Mouse (Mus musculus) right cerebral cortex, postnatal 10 days (tissue): Measurements from ENCODE around the gene Isl2.

Experiments
- DNase-seq, 2 experiments: peaks; one replicate each; pipeline ENCODE4 v3.0.0; 2021; ENCODE audit warnings: low spot score in 2 of 2

Isl2 gene

DNA sequence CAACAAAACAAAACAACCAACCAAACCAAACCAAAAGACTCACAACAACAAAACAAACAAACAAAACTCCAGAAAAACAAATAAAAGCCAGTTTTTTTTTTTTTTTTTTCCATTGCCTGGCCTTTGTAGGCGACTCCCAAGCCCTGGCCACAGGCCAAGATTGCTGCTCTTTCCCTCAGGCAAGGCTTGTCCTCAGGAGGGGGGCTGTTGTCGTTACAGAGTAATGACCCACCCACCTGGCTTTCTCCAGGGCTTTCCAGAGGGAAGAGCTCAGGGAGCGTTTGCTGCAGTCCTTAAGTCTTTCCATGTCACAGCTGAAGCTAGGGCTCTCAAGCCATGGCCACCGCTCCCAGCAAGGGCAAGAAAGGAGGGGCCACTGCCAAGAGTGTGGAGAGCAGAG lies at the start of gene Isl2:
Gene Isl2 (plus strand): TSS at position 296 of the 400 bp plus-strand sequence.
- no peak for DNase-seq

DNA sequence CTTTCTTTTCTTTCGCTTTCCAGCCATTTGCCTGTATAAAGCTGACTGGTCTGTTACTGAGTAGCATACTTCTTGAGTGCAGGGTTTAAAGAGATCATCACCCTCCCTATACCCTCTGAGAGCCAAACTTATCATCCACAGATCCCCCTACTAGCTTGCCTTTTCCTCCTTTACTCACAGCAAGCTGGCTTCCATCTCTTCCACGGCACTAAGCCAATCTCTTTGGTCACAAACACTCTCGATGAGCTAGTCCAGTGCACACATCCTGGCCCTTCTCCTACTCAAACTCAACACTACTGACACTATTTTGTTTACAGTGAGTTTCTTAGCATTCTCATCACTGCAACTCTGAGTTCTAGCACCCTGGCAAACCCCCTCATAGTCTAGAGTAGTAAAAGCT lies 30.6 kb upstream of the Isl2 start:
- DNase-seq, result no peak

DNA sequence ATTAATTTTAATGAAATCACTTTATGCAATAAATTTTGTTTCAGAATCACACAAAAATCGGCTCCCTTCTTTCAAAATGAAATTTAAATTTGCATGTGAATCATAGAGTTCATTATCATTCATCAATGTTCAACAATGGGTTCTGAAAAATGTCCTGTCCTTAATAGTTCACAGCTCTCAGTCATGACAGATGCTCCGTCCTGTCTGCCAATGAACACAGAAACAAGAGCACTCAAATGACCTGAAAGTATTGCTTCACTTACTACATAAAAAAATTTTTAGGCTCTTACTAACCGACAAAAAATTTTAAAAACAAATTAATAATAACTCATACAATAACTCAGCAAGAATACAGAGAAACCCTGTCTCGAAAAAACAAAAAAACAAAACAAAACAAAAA lies 29.8 kb upstream of the Isl2 start:
- no peak for DNase-seq

DNA sequence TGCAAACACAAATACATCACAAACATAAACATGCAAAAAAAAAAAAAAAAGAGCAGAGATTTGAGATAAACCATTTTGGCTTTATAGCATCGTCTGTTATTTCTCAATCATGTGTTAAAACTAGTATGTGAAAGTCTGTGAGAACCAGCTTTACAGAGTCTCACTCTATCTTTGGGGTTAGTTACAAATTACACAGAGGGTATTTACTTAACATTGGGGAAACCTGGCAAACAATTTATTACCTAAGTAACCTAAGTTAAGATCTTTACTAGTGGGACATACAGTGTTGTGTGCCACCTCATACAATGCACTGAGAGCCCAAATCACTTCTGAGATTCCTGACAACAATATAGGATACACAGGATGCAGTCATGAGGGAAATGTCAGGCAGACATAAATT lies 28.7 kb upstream of the Isl2 start:
- no peak for DNase-seq

DNA sequence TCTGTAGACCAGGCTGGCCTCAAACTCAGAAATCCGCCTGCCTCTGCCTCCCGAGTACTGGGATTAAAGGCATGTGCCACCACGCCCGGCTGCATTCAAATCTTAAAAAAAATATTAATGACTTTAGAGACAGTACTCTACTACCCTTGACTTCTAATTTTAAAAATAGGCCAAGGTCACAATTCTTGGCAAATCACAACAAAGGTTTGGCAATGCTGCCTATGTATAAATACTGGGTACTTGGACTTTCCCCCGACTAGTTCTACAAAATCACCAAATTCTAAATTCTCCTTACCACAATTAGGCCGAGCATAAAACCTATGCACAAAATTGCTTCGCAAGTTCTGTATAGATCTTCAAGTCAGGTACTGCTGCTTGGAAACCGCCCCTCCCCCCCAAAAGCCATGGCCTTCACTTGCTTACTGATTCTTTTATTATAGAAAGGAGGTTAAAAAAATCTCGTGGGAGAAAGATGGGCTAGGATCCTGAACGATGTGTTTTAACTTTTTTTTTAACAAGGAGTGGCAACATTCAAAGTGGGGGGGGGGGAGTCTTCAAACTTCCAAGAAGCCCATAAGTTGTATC lies 27.7 kb upstream of the Isl2 start:
- no peak for DNase-seq

DNA sequence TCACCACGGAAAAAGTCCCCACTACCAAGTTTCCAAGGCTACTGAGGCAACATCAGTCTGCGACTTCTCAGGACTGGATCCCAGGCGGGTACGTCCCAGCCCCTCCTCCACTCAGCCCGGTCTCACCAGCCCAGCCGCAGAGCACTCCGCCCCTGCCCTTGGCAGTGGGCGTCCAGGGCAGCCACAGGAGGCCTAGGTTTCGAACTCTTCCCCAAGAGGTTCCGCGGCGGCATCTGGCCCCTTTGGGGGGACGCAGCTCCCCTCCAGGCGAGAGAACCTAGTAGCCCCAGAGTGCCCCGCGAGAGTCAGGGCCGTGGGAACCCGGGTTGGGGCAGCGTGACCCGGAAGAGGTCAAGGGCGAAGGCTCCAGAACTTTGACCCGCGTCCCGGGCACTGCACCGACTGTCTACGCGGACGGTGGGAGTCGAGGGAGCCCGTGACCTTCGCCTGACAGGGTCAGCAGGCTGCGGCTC lies 26.9 kb upstream of the Isl2 start:
- no peak for DNase-seq

DNA sequence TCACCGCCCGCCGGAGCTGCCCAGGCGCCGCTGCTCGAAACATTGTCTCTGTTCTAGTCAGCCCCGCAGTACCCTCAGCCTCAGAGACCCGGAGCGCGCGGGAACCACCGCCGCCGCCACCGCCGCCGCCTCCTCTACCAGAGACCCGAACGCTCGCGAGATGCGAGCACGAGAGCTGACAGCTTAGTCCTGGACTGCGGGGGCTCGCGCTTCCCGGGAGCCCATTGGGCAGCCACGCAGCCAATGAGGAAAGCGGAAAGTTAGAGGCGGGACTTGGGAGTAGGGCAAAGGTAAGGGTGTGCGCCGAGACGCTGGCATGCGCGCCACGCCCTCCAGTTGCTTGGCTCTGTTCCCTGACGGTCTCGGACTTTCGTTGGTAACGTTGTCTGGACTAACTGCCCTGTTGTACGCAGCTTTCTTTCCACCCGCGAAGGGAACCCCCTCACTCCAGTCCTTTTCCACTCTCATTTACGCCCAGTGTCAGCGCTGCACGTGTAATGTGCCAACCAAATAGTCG lies 26.4 kb upstream of the Isl2 start, which contains the start of gene Etfa:
Gene Etfa (minus strand): TSS at position 217 of the 517 bp plus-strand sequence.
- DNase-seq, result peak; percentile 97

DNA sequence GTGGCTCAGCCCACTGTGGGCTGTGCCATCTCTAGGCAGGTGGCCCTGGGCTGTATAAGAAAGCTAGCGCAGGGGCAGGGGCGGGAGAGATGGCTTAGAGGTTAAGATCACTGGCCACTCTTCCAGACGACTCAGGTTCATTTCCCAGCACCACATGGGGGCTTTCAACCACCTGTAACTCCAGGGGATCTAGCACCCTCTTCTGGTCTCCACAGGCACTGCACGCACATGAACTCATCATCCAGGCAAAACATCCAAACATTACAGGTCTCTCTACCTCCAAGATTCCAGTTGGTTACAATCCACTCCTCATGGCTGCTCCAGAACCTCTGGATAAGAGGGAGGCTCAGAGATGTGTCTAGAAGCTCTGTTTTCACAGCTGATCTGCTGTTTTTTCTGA lies 12.8 kb upstream of the Isl2 start:
- no peak for DNase-seq

DNA sequence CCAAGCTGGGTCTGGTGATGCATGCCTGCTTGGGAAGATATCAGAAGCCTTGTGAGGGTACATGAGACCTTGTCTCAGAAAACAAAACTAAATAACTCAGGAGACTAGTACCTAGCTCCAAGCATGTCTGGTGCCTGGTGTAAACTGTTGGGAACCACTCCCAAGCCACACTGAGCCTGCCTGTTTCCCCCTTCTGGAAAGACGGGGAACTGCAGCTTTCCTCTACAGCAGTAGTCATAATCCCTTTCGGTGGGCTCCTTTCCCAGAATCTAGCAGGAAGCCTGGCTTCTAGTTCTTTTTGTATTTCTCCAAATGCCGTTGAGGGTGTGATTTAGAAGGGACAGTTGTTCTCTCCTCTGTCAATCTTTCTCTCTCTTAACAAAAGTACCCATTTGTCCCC lies 2.6 kb upstream of the Isl2 start:
- peak; percentile 64 to 79 for DNase-seq

DNA sequence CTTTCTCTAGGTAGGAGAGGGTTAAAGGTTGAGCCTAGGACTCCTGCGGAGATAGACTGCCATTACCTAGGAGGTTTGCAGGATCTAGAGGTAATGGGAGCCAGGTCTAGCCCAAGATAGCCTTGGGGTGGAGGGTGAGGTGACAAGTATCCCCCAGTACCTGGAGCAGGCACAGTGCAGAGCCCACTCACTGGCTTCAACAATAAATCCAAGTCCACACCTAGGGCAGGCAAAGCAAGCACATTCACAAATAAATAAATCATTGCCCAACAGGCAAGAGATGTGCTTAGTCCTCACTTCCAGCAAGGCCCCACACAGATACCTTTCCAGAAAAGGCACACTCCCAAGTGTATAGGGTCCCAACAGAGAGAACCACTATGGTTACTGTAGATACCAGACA lies 534 bp downstream of the Isl2 start:
- DNase-seq, result no peak

DNA sequence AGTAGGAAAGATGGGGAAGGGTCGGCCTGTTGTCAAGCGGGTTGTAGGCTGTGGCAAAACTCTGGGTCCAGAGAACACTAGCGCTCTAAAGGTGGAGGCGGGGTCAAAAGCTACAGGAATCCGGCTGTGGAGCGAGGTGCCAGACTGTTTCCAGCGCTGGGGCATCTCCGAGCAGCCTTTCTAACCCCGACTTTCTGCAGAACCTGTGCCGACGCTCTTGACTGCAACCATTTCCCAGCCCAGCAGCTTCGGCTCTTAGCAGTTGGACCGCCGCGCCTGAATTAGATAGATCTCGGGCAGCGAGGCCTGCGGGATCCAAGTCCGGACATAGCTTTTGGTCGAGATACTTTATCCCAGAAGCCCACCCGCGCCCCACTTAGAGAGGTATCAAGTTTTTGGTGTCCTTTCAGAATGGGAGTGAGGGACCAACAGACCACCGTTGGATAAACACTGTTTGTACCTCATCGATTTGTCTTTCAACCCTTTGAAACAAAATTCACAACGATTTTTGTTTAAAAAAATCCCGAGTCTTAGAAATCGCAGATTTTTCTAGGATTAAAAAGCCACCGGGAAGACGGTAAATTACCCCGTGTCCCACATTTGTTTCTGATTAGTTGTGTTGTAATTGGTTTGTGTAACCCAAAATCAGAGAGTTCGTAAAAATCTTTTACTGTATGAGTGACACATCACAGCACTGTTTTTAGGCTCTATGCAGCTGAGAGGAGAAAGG lies 1.4 kb downstream of the Isl2 start:
- DNase-seq, result no peak

DNA sequence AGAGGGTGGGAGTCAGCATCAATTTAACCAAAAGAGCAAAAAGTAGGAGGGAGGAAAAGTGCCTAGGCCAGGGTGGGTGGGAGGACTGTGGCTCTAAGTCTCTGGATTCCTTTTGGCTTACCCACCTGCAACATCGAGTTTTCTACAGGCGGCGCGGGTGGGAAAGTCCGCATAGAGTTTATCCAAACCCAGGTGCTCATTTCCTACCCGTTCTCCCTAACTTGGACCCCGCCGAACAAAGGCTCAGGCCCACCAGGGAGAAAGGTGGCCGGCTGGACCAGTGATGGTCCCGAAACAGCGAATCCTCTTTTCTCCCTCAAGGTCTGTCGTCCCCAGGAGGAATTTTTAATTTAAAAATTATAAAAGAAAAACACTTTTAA lies 1.9 kb downstream of the Isl2 start:
- DNase-seq, result no peak

DNA sequence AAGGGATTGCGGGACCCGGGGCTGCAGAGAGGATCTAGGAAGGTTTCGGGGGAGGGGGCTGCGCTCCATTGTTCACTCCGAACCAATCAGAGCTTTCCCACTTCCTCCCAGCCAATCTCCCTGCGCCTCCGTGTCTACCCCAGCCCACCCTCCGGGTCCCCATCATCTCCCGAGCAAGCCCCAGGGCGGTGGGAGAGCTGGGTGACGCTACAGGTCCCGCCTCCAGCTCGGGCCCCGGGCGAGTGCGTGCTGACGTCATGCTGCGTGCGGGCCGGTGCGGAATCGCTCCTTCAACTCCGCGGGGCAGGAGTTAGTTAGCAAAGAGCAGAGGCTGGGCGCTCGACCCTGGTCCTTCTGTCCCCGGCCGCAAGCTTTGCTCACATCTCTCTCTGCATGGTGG lies 2.4 kb downstream of the Isl2 start:
- peak in 1 of 2 experiments; percentile 47 for DNase-seq

DNA sequence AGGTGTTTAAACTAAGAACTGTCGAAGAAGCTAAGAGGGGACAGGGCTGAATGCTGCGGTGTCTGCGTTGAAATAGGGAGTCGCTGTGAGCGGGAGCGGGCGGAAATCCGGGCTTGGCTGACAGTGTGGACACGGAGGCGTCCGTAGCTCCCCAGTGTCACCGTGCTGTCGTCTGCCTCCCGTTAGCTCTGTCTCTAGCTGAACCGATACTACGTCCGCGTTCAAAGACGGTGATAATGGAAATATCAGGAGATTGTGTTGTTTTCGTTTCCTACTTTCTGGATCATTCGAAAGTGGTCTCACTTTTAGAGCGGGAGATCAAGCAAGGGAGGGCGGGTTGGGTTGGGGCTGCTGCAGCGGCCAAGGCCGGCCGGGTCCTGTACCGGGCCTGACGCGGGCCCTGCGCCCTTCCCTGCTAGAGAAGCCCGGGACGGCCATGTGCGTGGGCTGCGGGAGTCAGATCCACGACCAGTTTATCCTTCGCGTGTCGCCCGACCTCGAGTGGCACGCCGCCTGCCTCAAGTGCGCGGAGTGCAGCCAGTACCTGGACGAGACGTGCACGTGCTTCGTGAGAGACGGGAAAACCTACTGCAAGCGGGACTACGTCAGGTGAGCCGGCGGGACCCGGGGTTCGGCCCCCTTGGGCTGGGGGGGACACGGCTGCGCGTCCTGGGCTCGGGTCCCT lies 3.4 kb downstream of the Isl2 start:
- no peak for DNase-seq

DNA sequence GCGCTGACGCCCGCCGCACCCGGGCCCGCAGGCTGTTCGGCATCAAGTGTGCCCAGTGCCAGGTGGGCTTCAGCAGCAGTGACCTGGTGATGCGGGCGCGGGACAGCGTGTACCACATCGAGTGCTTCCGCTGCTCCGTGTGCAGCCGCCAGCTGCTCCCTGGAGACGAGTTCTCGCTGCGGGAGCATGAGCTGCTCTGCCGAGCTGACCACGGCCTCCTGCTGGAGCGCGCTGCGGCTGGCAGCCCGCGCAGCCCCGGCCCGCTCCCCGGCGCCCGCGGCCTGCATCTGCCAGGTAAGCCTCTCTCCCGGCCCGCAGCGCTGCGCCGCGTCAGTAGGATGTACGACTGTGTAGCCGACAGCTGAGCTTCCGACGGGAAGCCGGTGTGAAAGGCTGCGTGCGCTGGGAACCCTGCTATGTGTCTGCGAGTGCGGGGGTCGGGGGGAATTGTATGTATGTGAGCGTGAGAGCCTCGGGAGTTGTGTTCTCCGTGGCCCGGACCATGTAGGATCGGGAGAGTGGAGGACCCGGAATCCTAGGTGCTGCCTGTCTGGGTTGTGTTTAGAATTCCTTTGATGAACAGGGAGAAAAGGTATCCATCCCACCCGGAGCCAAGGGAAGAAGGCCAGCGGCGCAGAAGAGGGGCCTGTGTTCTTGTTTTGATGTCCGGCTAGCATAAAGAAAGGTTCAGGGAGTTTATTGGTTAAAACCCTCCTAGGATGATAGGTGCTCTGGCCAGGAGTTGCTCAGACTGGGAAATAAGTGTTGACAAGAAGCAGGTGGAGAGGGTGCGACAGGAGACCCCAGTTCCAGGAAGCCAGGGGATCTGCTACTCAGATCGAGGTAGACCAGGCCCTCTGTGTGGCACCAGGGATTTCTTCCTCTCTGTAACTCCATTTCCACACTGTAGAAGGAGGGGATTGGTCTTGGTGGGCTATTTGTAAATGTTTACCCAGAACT lies 4.2 kb downstream of the Isl2 start:
- DNase-seq, result no peak

DNA sequence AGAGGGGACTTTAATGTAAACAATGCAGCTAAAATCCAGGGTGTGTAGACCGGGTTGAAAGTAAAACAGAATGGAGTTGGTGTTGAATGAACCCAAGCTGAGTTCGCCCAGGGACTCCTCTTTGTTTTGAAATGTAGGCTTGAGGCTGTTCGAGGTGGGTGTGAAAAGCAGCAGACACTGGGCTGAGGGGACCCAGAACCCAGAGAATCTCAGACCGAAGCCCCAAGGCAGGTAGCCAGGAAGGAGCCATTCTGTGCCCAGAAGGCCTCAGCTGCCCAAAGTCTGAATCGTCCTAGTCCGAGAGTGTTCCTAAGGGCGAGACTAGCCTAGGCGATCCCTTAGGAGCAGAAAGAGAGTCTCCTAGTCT lies 4.8 kb downstream of the Isl2 start:
- DNase-seq, result no peak

DNA sequence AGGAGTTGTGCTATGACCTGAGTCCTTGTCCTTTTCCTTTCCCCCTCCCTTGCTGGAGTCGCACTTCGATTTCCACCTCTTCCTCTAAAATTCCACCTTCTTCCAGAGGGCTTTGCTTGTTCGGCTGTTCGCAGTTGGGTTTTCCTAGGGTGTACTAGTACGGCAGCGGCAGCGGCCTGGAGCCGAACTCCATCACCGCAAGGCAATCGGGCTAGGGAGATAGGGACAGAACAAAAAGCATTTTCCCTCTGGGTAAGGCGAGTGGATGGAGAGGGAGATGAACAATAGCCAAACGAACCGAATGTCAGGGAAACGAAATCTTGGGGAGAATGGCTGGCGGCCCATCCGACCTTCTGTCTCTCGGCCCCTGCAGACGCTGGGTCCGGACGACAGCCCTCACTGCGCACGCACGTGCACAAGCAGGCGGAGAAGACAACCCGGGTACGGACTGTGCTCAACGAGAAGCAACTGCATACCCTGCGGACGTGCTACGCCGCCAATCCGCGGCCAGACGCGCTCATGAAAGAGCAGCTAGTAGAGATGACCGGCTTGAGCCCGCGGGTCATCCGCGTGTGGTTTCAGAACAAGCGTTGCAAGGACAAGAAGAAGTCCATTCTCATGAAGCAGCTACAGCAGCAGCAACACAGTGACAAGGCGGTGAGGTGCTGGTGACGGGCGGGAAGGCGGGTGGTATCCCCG lies 5.4 kb downstream of the Isl2 start:
- DNase-seq, result peak in 1 of 2 experiments; percentile 44

DNA sequence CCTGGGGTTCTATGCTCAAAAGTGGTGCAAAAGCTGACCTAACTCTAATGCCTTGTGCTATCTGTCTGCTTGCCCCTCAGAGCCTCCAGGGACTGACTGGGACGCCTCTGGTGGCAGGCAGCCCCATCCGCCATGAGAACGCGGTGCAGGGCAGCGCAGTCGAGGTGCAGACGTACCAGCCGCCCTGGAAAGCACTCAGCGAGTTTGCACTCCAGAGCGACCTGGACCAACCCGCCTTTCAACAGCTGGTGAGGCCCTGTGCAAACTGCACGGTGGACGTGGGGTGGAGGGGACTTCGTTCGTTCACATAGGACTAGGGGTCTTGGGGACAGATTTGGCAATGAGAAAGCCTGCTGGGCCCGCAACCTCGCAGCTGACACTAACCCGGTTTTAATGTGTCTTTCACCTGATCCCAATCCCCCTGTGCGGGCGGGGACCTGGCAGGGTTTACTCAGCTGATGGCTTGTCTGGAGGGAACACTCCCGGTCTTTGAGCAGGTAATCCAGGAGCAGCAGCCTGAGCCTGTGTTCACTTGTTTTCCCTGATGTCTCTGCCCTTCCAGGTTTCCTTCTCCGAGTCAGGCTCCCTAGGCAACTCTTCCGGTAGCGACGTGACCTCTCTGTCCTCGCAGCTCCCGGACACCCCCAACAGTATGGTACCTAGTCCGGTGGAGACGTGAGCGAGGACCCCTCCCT lies 6.5 kb downstream of the Isl2 start:
- DNase-seq, result no peak

DNA sequence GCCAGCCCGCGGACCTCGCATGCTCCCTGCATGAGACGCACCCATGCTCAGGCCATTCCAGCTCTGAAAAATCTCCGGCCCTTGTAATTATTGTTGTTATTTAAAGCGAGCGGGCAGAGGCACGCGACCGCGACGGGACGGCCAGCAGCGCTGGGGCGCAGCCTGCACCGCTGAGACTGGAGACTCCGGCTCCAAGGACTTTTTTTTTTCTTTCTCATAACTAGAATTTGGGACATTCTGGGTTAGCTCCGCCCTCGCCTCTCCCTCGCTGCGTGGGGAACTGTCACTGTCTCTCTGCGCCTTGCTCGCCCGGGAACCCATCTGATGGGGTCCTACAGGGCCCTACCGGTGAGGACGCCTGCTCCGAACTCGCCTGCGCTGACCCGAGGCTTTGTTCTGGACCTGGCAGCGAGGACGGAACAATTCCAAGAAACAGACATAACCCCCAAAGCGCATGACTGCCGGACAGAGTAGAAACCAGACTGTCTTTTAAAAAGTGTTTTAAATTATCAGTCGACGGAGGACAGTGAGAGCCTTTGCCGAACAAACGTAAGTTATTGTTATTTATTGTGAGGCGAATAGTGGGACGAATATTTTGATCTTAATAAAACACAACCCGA lies 7.2 kb downstream of the Isl2 start:
- DNase-seq, result no peak
